Mouse (Mus musculus) spleen, adult 2 months (tissue): ENCODE results near the gene Nepn.

Source experiments
- CTCF ChIP-seq: fragments of 200-500 bp; IDR thresholded peaks from 2 replicates; pipeline ENCODE4 v1.5.1; 2011; ENCODE audit warnings: mild to moderate bottlenecking, inconsistent platforms; ENCODE audit not compliant: insufficient read depth, insufficient read length, insufficient replicate concordance; ENCODE audit errors: extremely low read depth
- POLR2A ChIP-seq: fragments of 200-500 bp; IDR thresholded peaks from 2 replicates; pipeline ENCODE4 v1.6.1; 2011; ENCODE audit warnings: low read depth, low read length, inconsistent platforms

DNA sequence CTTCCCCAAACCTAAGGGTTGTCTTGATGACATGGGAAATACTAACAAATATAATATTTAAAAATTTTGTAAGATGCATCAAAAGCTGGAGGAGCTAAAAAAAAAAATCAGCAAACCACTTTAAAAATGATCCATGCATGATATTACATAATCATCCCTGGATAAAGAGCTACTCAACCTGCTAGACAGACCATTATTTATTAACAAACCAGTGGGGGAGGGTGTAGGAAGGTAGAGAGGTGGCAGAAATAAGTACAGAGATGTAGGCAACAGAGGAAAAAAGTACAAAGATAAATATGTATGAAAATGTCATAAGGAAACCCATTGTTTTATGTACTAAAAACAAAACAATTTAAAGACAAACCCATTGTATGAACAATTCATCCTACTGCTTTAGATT is 14.1 kb upstream of the Nepn start:
- TF ChIP-seq POLR2A (no peak), CTCF (no peak)
